Mouse (Mus musculus): ENCODE measurements at regions not wholly inside any gene's neighbourhood (a gene's known extent, or its start where the extent isn't known, plus 50 kb on each side); places are given as distances from the start of the nearest gene placed in this dataset.

GRCm38 (mm10) chr1:88968142-88968541, 102.1 kb upstream of the Sh3bp4 start:
- TF ChIP-seq CTCF (IDR thresholded peaks at IDR 0.05; ENCODE audit: low read depth, low read length), result no peak
- no peak for TF ChIP-seq POLR2A (IDR thresholded peaks at IDR 0.05; ENCODE audit: borderline replicate concordance, low read depth, low read length)

GRCm38 (mm10) chr1:88969016-88969415, 101.2 kb upstream of the Sh3bp4 start:
- no peaks in the 10 kb centered on the region for H3K4me1 ChIP-seq (ENCODE audit: control insufficient read depth, insufficient read depth, low read length)
- H3K4me3 ChIP-seq (ENCODE audit: insufficient read depth, low read length), result no peak overlapping the region
- TF ChIP-seq CTCF (IDR thresholded peaks at IDR 0.05; ENCODE audit: low read depth, low read length) (no peak), POLR2A (IDR thresholded peaks at IDR 0.05; ENCODE audit: borderline replicate concordance, low read depth, low read length) (no peak)
- H3K27ac ChIP-seq (ENCODE audit: insufficient read depth, low read depth, low read length), result no peak overlapping the region

More at GRCm38 (mm10) chr1:88968142-88968541, 102.1 kb upstream of the Sh3bp4 start:
- Histone ChIP-seq H3K4me3 (ENCODE audit: insufficient read depth, low read length) (no peak overlapping the region), H3K4me1 (ENCODE audit: control insufficient read depth, insufficient read depth, low read length) (no peaks in the 10 kb centered on the region), H3K27ac (ENCODE audit: insufficient read depth, low read depth, low read length) (no peak overlapping the region)

- TF ChIP-seq POLR2A (IDR thresholded peaks at IDR 0.05; ENCODE audit: borderline replicate concordance, low read depth, low read length) (no peak), CTCF (IDR thresholded peaks at IDR 0.05; ENCODE audit: low read depth, low read length) (no peak)
- H3K4me1 ChIP-seq (ENCODE audit: control insufficient read depth, insufficient read depth, low read length), result no peaks in the 10 kb centered on the region
- H3K27ac ChIP-seq (ENCODE audit: insufficient read depth, low read depth, low read length), result no peak overlapping the region
- no peak overlapping the region for H3K4me3 ChIP-seq (ENCODE audit: insufficient read depth, low read length)
Observed at GRCm38 (mm10) chr1:88969630-88970029, 100.6 kb upstream of the Sh3bp4 start.

- no peak overlapping the region for H3K4me3 ChIP-seq (ENCODE audit: insufficient read depth, low read length)
- no peak for TF ChIP-seq CTCF (IDR thresholded peaks at IDR 0.05; ENCODE audit: low read depth, low read length)
- TF ChIP-seq POLR2A (IDR thresholded peaks at IDR 0.05; ENCODE audit: borderline replicate concordance, low read depth, low read length), result no peak
- no peak overlapping the region for H3K27ac ChIP-seq (ENCODE audit: insufficient read depth, low read depth, low read length)
- no peaks in the 10 kb centered on the region for H3K4me1 ChIP-seq (ENCODE audit: control insufficient read depth, insufficient read depth, low read length)
Observed at GRCm38 (mm10) chr1:88976101-88976500, 94.1 kb upstream of the Sh3bp4 start.

DNA sequence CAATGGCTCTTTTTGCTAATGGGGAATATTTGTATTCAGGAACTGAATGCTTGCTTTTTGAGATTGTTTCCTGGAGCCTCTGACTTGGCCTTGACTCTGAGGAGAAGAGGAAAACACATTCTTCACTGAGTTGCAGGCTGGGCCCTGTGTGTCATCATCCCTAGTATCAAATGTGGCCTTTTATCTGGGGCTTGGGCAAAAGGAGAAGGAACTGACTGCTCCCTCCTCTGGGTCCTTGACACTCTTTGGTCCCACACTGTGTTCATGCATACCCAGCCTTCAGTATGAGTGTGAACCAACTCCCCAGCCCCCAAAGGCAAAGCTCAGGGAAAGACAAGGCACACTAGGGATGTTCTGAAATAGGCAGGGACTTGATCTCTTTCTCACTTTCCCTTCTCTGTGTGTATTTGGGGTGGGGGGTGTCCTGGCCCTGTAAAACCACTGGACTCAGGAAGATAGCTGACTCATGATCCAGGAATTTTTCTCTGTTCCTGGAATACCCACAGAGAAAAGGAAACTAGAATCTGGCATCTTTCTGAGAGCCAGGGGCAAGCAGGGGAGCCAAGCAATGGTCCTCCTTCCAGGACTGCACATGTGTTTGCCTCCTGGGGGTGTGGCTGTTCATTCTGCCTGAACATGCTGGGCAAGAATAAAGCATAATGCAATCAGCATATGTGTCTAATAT, 82.1 kb upstream of the Sh3bp4 start:
- H3K4me1 ChIP-seq (ENCODE audit: control insufficient read depth, insufficient read depth, low read length), result no peaks in the 10 kb centered on the region
- no peak overlapping the region for H3K4me3 ChIP-seq (ENCODE audit: insufficient read depth, low read length)
- no peak overlapping the region for H3K27ac ChIP-seq (ENCODE audit: insufficient read depth, low read depth, low read length)
- TF ChIP-seq CTCF (IDR thresholded peaks at IDR 0.05; ENCODE audit: low read depth, low read length) (no peak), POLR2A (IDR thresholded peaks at IDR 0.05; ENCODE audit: borderline replicate concordance, low read depth, low read length) (no peak)

DNA sequence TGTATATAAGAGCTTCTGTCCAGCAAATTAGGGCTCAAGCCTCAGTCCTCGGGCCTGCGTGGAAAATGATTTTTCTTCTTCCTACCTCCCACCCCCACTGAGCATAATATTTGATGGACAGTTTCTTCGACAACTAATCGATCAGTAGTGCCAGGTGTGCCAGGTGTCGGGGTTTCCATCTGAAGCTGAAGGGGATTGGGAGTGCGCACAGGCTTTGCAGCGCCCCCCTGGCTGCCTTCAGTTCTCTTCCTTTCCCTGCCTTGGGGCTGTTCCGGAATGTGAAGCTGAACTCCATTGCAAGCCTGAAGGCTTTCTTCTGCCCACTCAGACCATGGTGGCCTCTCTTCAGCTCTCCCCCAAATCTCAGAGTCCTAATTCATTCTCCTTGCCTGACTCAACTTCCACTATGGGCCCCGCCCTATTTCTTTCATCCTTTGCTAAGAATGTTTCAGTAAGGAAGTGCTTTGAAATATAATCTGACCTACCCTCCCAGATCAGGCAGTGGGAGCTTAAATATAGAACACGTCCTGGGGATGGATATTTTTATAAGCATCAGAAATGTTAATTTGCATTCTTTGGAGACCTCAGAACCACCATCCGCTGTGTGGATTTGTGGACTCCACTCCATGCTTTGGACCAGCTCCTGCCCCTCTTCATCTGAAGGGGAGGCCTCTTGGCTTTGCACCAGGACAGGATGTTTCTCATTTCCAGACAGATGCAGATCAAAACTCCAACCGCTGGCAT, 75.5 kb upstream of the Sh3bp4 start:
- H3K4me3 ChIP-seq (ENCODE audit: insufficient read depth, low read length), result no peak overlapping the region
- TF ChIP-seq CTCF (IDR thresholded peaks at IDR 0.05; ENCODE audit: low read depth, low read length), result no peak
- H3K27ac ChIP-seq (ENCODE audit: insufficient read depth, low read depth, low read length), result no peak overlapping the region
- H3K4me1 ChIP-seq (ENCODE audit: control insufficient read depth, insufficient read depth, low read length), result no peaks in the 10 kb centered on the region

DNA sequence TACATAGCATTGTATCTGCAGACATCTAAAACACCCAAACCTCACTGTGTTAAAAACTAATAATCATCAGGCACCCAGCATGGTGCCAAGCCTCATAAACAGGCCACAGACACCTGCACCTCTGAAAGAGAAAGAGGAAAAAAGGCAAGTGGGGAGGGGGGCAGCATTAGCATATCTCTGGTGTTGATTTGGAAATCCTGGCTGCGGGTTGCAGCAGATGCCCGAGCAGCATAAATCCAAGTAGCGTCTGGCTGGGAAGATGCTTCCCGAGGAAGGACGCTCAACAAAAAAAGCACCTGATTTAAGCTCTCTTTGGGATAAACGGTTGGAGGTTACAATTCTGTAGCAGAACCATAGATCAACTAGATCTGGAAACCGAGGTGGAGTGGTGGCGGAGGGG, 74.3 kb upstream of the Sh3bp4 start:
- no peak overlapping the region for H3K4me3 ChIP-seq (ENCODE audit: insufficient read depth, low read length)
- TF ChIP-seq POLR2A (IDR thresholded peaks at IDR 0.05; ENCODE audit: borderline replicate concordance, low read depth, low read length), result no peak
- no peak for TF ChIP-seq CTCF (IDR thresholded peaks at IDR 0.05; ENCODE audit: low read depth, low read length)
- no peaks in the 10 kb centered on the region for H3K4me1 ChIP-seq (ENCODE audit: control insufficient read depth, insufficient read depth, low read length)
- H3K27ac ChIP-seq (ENCODE audit: insufficient read depth, low read depth, low read length), result no peak overlapping the region

DNA sequence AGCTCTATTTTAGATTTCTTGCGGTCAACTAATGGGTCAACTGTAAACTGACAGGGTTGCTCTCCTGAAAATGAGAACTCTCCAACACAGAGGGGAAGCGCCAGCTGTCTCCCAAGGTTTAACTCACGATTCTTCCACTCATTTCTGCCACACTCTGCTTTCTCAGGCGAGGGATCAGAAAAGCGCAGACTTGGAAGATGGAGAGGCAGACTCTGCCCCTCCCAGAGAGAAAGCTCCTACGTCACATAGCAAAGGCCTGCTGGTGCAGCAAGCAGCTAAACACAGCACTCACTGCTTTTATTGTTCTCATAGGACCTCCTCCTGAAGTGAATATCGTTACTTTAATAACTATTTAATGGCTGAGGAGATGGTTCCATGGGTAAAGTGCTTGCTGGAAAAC, 73.6 kb upstream of the Sh3bp4 start:
- TF ChIP-seq POLR2A (IDR thresholded peaks at IDR 0.05; ENCODE audit: borderline replicate concordance, low read depth, low read length), result no peak
- TF ChIP-seq CTCF (IDR thresholded peaks at IDR 0.05; ENCODE audit: low read depth, low read length), result no peak
- Histone ChIP-seq H3K4me3 (ENCODE audit: insufficient read depth, low read length) (no peak overlapping the region), H3K27ac (ENCODE audit: insufficient read depth, low read depth, low read length) (no peak overlapping the region), H3K4me1 (ENCODE audit: control insufficient read depth, insufficient read depth, low read length) (no peaks in the 10 kb centered on the region)

GRCm38 (mm10) chr1:88997847-88998246, 72.4 kb upstream of the Sh3bp4 start:
- TF ChIP-seq CTCF (IDR thresholded peaks at IDR 0.05; ENCODE audit: low read depth, low read length) (no peak), POLR2A (IDR thresholded peaks at IDR 0.05; ENCODE audit: borderline replicate concordance, low read depth, low read length) (no peak)
- H3K4me1 ChIP-seq (ENCODE audit: control insufficient read depth, insufficient read depth, low read length), result no peaks in the 10 kb centered on the region
- H3K27ac ChIP-seq (ENCODE audit: insufficient read depth, low read depth, low read length), result no peak overlapping the region
- no peak overlapping the region for H3K4me3 ChIP-seq (ENCODE audit: insufficient read depth, low read length)

- Histone ChIP-seq H3K4me3 (ENCODE audit: insufficient read depth, low read length) (no peak overlapping the region), H3K4me1 (ENCODE audit: control insufficient read depth, insufficient read depth, low read length) (no peaks in the 10 kb centered on the region), H3K27ac (ENCODE audit: insufficient read depth, low read depth, low read length) (no peak overlapping the region)
- TF ChIP-seq CTCF (IDR thresholded peaks at IDR 0.05; ENCODE audit: low read depth, low read length) (no peak), POLR2A (IDR thresholded peaks at IDR 0.05; ENCODE audit: borderline replicate concordance, low read depth, low read length) (no peak)
Observed at GRCm38 (mm10) chr1:89002326-89002725, 67.9 kb upstream of the Sh3bp4 start.

All from bone marrow macrophage, adult 2 months (primary cell).